Mouse (Mus musculus) hindbrain, embryonic 10.5 days (tissue): ENCODE results near the gene Srsf10. TPM values are rescaled to one million over a fixed set of nuclear protein-coding genes. Genes with fewer than 3 reads are reported as not detected.

ENCODE experiments used
- DNase-seq: peaks from one replicate; pipeline ENCODE4 v3.0.0-alpha.2; 2017; ENCODE audit warnings: low spot score
- H3K27ac ChIP-seq: fragments of 300-500 bp; sonication (generic); 2 replicates; pipeline ENCODE4 v1.5.1; 2016; ENCODE audit warnings: mild to moderate bottlenecking, moderate library complexity
- H3K27me3 ChIP-seq: fragments of 300-500 bp; sonication (generic); 2 replicates; pipeline ENCODE4 v1.6.1; 2016; ENCODE audit warnings: mild to moderate bottlenecking; ENCODE audit not compliant: poor library complexity, insufficient read depth, severe bottlenecking
- H3K36me3 ChIP-seq: fragments of 300-500 bp; sonication (generic); 2 replicates; pipeline ENCODE4 v1.6.1; 2016; ENCODE audit warnings: mild to moderate bottlenecking, moderate library complexity
- H3K4me1 ChIP-seq: fragments of 300-500 bp; sonication (generic); replicated peaks from 2 replicates; pipeline ENCODE4 v1.6.1; 2016; ENCODE audit warnings: mild to moderate bottlenecking
- H3K4me3 ChIP-seq: fragments of 300-500 bp; sonication (generic); 2 replicates; pipeline ENCODE4 v1.5.1; 2016; ENCODE audit warnings: mild to moderate bottlenecking, moderate library complexity
- H3K9me3 ChIP-seq: fragments of 300-500 bp; sonication (generic); 2 replicates; pipeline ENCODE4 v1.6.1; 2016; ENCODE audit warnings: mild to moderate bottlenecking, moderate library complexity
- WGBS: fragments of 180-500 bp; shearing (Covaris S2); methylation state at CpG from one replicate; pipeline ENCODE4 v1.1.7; 2016; 5-methylcytosine and 5-hydroxymethylcytosine counted together
- polyA plus RNA-seq: library from polyadenylated mRNA; unstranded; fragments of >200 nt; fragmentation: Nextera tagmentation; extraction: Ambion mirVana; gene quantifications from 2 replicates; pipeline ENCODE4 v1.2.1, GENCODE M21; 2016

Srsf10 gene
- polyA plus RNA-seq, 1 experiment from 2014 or later, result 283 TPM

GRCm38 (mm10) chr4:135880576-135880975, 25.0 kb downstream of the Srsf10 start:
- Histone ChIP-seq H3K27me3 (no peaks in the 10 kb centered on the region), H3K9me3 (no peaks in the 10 kb centered on the region), H3K4me3 (no peak overlapping the region), H3K36me3 (no peaks in the 10 kb centered on the region), H3K27ac (no peak overlapping the region), H3K4me1 (peaks cover 46% of the 10 kb centered on the region)
- no peak for DNase-seq
- WGBS, result 83% methylated on average over 10 of the region's 10 CpGs

DNA sequence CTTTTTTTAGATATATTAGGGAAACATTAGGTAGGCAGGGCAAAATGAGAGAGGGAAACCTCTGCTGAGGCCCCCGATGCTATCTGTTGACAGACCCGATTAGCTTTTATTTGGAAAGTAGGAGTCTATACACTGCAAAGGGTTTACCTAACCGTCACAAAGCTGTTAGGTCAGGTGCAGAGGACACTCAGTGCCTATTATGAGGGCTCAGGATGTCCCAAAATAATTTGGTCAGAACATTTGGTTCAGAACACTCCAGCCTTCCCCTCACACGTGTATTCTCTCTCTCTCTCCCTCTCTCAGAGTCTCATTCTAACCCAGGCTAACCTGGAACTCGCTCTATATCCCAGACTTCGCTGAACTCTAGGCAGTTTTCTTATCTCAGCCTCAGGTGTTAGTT, 26.5 kb downstream of the Srsf10 start:
- Histone ChIP-seq H3K27me3 (no peaks in the 10 kb centered on the region), H3K9me3 (no peaks in the 10 kb centered on the region), H3K4me1 (peaks cover 32% of the 10 kb centered on the region), H3K36me3 (no peaks in the 10 kb centered on the region), H3K4me3 (no peak overlapping the region), H3K27ac (no peak overlapping the region)
- 82% methylated on average over 6 of the region's 6 CpGs for WGBS
- no peak for DNase-seq

DNA sequence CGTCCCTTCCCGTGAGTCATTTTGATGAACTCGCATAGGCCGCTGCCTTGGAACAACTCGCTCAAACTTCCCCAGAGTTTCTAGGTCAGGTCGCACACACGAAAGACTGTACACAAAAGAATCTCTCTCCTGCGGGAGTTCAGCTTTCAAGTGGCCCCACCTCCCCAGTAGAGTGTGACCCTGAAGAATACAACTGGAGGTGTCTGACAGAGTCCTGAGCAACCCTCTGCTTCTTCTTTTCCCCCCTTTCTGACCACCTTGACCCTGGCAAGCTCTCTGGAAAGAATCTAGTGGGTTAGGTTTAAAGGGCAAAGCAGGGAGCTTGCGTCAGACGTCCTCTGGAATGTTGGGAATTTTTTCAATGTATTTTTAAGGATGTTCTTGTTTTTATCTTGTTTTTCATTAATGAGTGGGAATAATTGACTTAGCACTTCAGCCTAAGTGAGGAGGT, 27.9 kb downstream of the Srsf10 start:
- Histone ChIP-seq H3K27me3 (no peaks in the 10 kb centered on the region), H3K9me3 (no peaks in the 10 kb centered on the region), H3K4me1 (peaks cover 29% of the 10 kb centered on the region), H3K27ac (no peak overlapping the region), H3K4me3 (no peak overlapping the region), H3K36me3 (no peaks in the 10 kb centered on the region)
- WGBS, result 45% methylated on average over 10 of the region's 10 CpGs
- no peak for DNase-seq

DNA sequence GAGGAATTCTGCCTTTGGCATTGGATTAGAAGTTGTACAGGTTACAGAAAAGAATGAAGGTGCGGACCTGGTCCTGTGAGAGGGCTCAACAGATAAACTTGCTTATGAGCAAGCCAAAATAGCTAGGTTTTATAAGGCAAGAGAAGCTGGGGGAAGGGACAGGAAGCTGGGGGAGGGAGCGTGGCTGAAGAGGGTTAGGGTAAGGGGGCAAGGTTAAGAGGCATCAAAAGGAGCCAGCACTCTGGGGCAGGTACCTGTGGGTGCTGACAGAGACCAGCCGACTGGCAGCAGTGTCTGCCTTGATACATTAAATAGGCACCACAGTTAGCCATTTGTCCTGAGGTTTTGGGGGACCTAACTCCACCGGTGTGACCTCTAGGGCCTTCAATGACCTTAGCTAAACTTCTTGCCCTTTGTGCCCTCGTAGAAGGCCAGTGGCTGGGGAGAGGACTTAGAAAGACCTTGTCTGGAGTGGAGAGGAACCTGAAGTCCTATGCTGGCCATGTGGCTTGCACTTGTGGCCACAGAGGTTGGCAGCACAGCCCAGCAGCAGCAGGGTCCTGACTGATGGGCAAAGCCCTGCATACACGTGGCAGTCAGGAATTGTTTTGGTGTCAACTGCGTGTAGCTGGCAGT, 28.5 kb downstream of the Srsf10 start:
- no peak overlapping the region for H3K4me3 ChIP-seq
- no peak for DNase-seq
- no peaks in the 10 kb centered on the region for H3K27me3 ChIP-seq
- peak overlapping the region; percentile 14; the same call in 1 of the 2 replicates for H3K27ac ChIP-seq
- H3K4me1 ChIP-seq, result peaks cover 29% of the 10 kb centered on the region
- 62% methylated on average over 7 of the region's 7 CpGs for WGBS
- no peaks in the 10 kb centered on the region for H3K36me3 ChIP-seq
- H3K9me3 ChIP-seq, result no peaks in the 10 kb centered on the region

GRCm38 (mm10) chr4:135884531-135884930, 29.0 kb downstream of the Srsf10 start:
- Histone ChIP-seq H3K4me1 (peaks cover 29% of the 10 kb centered on the region), H3K27me3 (no peaks in the 10 kb centered on the region), H3K4me3 (no peak overlapping the region), H3K36me3 (no peaks in the 10 kb centered on the region), H3K27ac (peak overlapping the region; percentile 14; the same call in 1 of the 2 replicates), H3K9me3 (no peaks in the 10 kb centered on the region)
- no peak for DNase-seq
- 57% methylated on average over 6 of the region's 6 CpGs for WGBS

- Histone ChIP-seq H3K4me3 (no peak overlapping the region), H3K27me3 (no peaks in the 10 kb centered on the region), H3K36me3 (no peaks in the 10 kb centered on the region), H3K4me1 (peaks cover 24% of the 10 kb centered on the region), H3K27ac (no peak overlapping the region), H3K9me3 (no peaks in the 10 kb centered on the region)
- no peak for DNase-seq
- 90% methylated on average over 12 of the region's 12 CpGs for WGBS
These were observed 30.1 kb downstream of the Srsf10 start for GRCm38 (mm10) chr4:135885676-135886075.

DNA sequence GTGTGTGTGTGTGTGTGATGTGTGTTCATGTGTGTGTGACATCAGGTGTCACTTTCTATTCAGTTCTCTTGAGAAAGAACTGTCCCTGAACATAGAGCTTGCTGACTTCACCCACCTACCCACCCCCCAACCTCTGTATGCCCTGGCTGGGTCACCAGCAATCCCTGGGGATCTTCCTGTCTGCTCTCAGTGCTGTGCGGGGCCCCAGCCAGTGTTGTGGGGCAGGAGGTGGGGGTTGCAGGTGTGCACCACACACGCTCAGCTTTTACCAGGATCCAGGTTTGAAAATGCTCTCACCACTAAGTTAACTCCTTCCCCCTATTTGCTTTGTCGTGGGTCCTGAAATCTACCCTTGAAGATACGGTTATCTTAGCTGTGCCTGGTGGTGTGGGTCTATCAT, 30.6 kb downstream of the Srsf10 start:
- Histone ChIP-seq H3K27me3 (no peaks in the 10 kb centered on the region), H3K4me3 (no peak overlapping the region), H3K4me1 (peaks cover 24% of the 10 kb centered on the region), H3K27ac (no peak overlapping the region), H3K36me3 (no peaks in the 10 kb centered on the region), H3K9me3 (no peaks in the 10 kb centered on the region)
- 86% methylated on average over 4 of the region's 4 CpGs for WGBS
- no peak for DNase-seq

GRCm38 (mm10) chr4:135888448-135889057, 33.0 kb downstream of the Srsf10 start:
- Histone ChIP-seq H3K36me3 (no peaks in the 10 kb centered on the region), H3K27ac (no peak overlapping the region), H3K27me3 (no peaks in the 10 kb centered on the region), H3K4me3 (no peak overlapping the region), H3K9me3 (no peaks in the 10 kb centered on the region), H3K4me1 (peaks cover 22% of the 10 kb centered on the region)
- DNase-seq, result no peak
- WGBS, result 92% methylated on average over 24 of the region's 24 CpGs

DNA sequence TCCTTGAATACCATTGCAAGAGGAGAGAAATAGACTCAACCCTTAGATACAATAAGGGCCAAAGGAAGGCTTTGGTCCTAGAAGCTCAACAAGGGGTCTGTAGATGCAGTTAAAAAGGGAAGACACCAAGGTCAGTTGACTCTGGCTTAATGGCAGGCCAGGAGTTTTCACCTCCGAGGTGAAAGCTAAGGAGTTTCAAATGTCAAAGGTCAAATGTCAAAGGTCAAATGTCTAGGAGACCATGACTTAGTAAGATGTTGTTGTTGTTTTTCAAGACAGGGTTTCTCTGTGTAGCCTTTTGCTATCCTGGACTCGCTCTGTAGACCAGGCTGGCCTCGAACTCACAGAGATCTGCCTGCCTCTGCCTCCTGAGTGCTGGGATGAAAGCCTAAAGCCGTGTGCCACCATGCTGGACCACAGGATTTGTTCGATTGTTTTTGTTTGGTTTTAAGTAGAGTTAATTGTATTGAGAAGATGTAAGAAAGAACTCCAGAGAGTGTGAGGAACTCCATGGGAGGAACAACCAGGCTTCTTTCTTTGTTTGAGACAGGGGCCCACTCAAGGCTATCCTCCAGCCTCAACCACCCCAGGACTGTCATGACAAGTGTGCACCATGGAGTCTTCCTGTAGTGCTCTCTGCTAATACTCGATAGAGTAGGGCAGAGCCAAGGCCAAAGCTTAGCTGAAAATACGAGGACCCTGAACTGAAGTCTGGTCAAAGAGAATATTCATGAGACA, 33.8 kb downstream of the Srsf10 start:
- H3K36me3 ChIP-seq, result no peaks in the 10 kb centered on the region
- H3K4me3 ChIP-seq, result no peak overlapping the region
- H3K27me3 ChIP-seq, result no peaks in the 10 kb centered on the region
- no peak overlapping the region for H3K27ac ChIP-seq
- WGBS, result 80% methylated on average over 7 of the region's 7 CpGs
- H3K9me3 ChIP-seq, result no peaks in the 10 kb centered on the region
- H3K4me1 ChIP-seq, result peaks cover 14% of the 10 kb centered on the region
- no peak for DNase-seq

DNA sequence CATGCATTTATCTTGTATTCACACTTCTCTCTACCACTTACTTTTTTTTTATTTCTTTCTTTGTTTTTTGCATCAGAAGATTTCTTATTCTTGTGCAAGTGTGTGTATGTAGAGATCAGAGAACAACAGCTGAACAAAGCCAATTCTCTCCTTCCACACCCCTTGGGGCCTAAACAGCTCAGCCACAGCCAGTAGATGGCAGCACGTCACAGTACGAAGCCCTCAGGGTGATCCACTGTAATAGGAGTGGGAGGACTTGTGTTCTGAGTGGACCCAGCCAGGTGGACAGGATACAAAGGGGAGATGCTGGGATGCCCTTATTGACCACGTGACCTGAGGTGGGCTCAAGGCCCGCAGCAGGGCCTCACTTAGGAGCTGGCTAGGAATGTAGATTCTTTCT, 34.3 kb downstream of the Srsf10 start:
- WGBS, result 9% methylated on average over 4 of the region's 4 CpGs
- Histone ChIP-seq H3K36me3 (no peaks in the 10 kb centered on the region), H3K4me3 (no peak overlapping the region), H3K4me1 (peaks cover 9% of the 10 kb centered on the region; the same call in 1 of the 2 replicates), H3K9me3 (no peaks in the 10 kb centered on the region), H3K27ac (no peak overlapping the region), H3K27me3 (no peaks in the 10 kb centered on the region)
- peak; percentile 68 for DNase-seq

DNA sequence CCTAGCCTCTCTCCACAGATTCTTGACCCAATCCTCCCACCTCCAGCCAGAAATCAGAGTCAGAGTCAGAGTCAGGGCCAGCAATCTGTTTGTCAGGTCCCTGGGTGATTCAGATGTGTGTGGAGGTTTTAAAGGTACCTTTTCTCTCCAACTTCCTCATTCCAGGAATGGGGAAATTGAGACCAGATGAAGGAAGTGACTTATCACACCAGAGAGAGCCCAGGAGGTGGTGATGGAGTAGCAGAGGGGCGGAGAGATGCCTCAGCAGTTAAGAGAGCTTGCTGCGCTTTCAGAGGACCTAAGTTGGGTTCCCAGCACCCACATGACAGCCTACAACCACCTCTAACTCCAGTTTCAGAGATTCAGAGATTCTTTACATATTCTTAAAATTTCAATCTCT, 36.0 kb downstream of the Srsf10 start:
- H3K4me1 ChIP-seq, result peaks cover 4% of the 10 kb centered on the region; the same call in 1 of the 2 replicates
- no peaks in the 10 kb centered on the region for H3K9me3 ChIP-seq
- H3K4me3 ChIP-seq, result no peak overlapping the region
- no peak for DNase-seq
- H3K27ac ChIP-seq, result no peak overlapping the region
- 92% methylated on average over 2 of the region's 2 CpGs for WGBS
- no peaks in the 10 kb centered on the region for H3K36me3 ChIP-seq
- H3K27me3 ChIP-seq, result no peaks in the 10 kb centered on the region

DNA sequence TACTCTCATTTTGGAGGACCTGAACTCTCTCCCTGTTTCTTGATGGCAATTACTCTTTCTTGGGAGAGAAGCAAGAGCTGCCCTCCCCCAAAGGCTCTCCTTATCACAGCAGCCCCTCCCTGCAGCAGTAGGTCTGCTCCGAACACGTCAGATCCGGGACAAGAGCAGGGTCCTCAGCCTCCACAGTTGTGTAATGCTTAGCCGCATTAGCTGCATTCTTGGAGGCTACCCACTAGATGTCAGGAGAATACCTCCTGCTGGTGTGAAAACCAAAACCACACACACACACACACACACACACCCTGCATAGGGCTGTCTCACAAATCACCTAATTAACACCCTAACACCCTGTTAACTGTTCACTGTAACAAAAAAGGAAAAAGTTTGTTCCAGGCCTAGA, 37.3 kb downstream of the Srsf10 start:
- Histone ChIP-seq H3K4me3 (no peak overlapping the region), H3K9me3 (no peaks in the 10 kb centered on the region), H3K36me3 (no peaks in the 10 kb centered on the region), H3K27me3 (no peaks in the 10 kb centered on the region), H3K4me1 (peaks cover 4% of the 10 kb centered on the region; the same call in 1 of the 2 replicates), H3K27ac (no peak overlapping the region)
- no peak for DNase-seq
- WGBS, result 67% methylated on average over 4 of the region's 4 CpGs

GRCm38 (mm10) chr4:135895071-135895571, 39.6 kb downstream of the Srsf10 start, which contains the start of gene Cnr2:
TSS of gene Cnr2 (plus strand) at chr4:135895394.
- Histone ChIP-seq H3K36me3 (no peaks in the 10 kb centered on the region), H3K27ac (0 out of 2 replicates have a peak within 1 kb of the TSS, but pooled peaks have one; percentile 37), H3K9me3 (no peaks in the 10 kb centered on the region), H3K4me1 (peaks cover 4% of the 10 kb centered on the region; the same call in 1 of the 2 replicates), H3K27me3 (no peaks in the 10 kb centered on the region), H3K4me3 (no peak within 1 kb of the TSS)
- WGBS, result 54% methylated on average over 8 of the region's 8 CpGs
- DNase-seq, result no peak
